Mouse (Mus musculus) left cerebral cortex, adult 9 months (tissue): ENCODE results near the gene Ift81.
"Not testable (repeated sequence)": the region's sequence is repeated elsewhere in the genome, so short reads cannot be mapped to it uniquely, and the experiment has no call there.

Source experiments
- DNase-seq, 2 experiments: peaks; one replicate each; pipeline ENCODE4 v3.0.0; 2022; ENCODE audit warnings: low spot score in 2 of 2

Ift81 gene

DNA sequence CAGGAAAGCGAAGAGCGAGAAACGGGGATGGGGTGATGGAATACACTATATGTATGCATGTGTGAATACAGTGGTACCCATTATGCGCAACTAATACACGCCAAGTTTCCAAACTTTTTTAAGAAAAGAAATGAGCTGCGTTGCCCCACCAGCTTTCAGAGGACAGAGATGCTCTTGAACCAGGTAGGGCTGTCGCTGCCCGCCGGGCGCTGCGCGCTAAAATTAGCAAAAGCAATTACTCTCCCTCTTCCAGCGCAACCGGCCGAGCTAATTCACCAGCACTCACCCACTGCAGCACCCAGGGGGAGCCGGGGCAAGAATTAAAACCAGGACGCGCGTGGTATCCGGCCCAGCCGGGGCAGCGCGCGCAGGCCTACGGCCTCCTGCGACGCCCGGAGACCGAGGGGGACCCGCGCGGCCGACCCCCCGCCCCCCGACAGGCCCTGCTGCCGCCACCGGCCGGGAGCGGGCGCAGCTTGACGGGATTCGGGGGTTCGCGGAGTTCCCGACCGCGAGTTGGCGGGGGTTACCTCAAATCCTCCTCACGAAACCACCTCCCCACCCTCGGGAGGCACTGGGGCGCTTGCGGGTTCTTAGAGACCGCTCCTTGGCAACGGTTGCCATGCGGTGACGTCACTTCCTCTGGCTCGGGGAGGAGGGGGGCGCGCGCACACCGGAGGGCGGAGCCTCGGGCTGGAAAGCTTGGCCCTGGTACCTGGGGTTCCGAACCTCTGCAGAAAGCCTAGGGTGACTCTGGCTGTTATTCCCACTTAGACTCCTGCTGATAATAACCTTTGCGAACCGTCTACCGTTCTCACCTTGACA, at the start of gene Ift81:
TSS of gene Ift81 (minus strand) at position 611 of the 825 bp plus-strand sequence.
- DNase-seq = peak; percentile 87 to 96

DNA sequence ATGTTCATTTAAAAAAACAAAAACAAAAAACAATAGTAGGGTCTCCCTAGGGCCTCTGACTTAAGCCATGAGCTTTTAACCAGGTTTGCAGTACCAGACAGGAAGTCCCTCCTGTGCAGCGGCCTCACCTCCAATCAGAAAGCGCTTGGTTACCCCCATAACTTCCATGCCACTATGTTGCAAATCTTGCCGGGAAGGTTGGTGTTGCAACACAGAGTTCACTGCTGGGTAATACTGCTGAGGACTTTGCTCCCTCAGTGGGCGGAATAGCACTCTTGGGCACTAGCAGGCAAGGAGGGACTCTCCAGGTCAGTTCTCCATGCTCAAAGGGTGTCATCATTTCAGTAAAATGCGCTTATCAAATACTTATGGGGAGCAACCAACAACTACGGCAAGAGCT, 48.2 kb upstream of the Ift81 start:
- DNase-seq = no peak

DNA sequence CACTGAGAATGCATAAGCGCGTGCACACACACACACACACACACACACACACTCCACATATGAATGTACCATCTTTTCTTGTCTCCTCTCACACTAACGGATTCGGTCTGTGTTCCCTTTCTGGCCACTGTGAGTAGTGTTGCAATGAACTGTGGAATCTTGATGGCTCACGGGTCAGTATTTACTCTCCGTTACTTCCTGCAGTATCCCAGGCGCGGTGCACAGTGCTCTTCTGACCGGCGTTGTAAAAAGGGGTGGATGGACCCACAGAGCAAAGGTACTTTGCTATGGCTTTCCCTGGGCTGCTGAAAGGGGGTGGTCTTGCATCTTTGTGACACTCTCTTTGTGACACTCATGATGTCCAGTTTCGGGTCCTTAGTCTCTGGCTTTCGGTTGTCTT, 42.5 kb upstream of the Ift81 start:
- DNase-seq = no peak

DNA sequence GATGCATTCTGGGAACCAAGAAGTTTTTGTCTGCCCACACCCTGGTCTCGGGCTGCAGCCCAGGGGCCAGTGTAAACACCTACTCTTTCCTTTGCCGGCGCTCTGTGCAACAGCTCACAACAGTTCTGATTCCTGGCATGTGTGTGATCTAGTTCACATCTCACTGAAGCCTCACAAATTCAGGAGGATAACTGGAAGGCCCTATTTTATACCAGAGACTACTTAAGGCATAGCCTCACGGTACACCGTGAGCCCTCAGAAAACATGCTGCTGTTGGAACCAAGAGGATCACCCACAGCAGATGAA, 39.9 kb upstream of the Ift81 start:
- DNase-seq = no peak

DNA sequence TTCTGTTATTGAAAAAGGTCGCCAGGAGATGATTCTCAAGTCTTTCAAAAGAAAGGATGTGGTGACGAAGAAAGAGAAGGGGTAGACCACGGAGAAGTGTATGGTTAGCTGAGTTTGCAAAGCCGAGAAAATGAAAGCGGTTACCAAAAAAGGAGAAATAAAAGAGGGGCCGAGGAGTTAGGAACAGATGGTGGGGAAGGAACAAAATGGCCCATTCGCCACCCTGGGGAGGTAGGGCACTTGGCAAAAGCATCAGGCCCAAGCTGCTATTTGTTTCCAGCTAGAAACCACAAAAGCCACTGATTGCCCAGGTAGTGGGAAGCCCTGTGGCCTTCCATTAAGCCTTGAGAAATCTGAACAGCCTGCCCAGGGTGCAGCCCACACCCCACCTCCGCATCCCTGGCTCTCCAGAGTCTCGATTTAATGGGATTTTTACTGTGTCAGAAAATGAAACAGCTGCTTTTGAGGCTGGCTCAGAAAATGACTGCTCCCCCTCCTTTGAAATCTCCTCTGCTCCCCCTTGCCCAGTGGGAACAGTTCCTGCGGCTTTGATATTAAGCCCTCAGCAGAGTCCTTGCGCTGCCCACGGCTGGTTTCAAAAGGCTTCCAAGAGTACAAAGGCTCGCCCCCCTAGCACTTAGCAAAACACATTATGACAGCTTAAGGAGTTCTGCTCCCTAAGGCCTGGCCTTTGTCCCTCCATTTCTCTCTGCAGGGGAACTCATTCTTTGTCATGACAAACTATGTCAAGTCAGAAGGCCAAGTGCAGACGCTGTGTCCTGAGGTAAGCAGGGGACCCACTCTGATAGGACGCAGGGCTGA, 39.3 kb upstream of the Ift81 start:
- DNase-seq = peak in 1 of 2 experiments; percentile 69

DNA sequence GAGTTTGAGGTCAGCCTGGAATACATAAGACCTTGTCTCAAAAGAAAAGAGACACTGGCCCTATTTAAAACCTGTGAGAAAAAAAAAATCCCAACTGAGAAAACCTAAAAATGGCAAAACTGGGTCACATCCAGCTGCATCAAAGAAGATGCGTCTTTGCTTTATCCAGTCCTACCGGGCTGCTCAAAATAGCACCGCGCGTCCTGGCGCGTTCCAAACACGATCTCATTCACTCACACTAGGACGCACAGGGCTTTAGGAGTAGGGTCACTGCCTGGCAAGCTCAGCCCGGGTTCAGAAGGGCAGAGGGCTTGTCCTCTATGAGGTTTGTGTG, 38.8 kb upstream of the Ift81 start:
- DNase-seq = peak in 1 of 2 experiments; percentile 58

DNA sequence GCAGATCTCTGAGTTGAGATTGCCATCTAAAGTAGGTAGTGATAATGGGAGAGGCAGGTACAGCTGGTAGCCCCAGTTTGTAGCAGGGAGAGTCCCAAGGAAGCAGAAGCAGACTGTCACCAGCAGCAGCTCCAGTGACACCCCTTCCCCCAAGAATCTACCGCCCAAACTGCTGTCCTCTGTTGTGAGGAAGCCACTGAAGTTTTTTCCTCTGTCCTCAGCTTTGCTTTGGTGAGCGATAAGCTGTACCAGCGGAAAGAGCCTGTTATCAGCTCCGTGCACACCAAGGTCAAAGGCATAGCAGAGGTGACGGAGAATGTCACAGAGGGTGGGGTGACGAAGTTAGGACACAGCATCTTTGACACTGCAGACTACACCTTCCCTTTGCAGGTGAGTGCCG, 38.2 kb upstream of the Ift81 start:
- DNase-seq = no peak

DNA sequence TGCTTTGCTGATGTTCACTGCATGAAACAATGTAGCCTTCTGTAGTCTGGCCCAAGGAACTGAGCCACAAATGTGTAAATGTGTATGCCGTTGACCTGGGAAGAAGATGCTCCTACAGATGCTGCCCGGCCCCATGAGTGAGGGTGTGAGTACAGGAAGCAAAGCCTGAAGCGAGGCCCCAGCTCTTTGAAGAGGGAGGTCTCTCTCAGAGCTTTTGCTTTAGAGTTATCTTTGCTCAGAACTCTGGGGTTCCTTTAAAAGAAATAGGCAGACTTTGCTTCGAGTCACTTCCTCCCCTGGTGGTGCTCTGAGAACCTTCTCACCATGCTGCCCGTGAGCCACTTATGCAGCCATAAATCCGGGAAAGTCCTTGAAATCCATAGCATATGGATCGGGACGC, 35.8 kb upstream of the Ift81 start:
- no peak for DNase-seq

DNA sequence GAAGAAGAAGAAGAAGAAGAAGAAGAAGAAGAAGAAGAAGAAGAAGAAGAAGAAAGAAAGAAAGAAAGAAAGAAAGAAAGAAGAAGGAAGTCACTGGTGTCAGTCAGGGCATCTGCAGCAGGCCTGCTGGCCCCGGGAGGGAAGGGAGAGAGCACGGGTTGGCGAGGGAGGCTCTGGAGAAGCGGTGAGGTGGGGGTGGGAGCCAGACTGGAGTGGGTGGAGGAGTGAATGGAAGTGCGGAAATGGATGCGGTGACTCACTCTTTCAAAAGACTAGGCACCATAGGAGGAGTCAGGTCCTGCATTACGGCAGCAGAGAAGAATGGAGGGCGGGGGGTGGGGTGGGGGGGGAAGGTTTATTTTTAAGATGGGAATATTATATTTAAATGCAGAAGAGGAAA, 34.9 kb upstream of the Ift81 start:
- peak in 1 of 2 experiments; percentile 61 for DNase-seq

DNA sequence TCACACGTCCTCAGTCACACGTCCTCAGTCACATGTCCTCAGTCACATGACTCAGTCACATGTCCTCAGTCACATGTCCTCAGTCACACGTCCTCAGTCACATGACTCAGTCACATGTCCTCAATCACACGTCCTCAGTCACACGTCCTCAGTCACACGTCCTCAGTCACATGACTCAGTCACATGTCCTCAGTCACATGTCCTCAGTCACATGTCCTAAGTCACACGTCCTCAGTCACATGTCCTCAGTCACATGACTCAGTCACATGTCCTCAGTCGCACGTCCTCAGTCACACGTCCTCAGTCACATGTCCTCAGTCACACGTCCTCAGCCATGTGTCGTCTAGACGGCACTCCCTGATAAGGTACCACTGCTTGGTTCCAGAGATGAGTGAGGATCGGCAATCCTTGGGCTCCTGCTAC, 33.6 kb upstream of the Ift81 start:
- DNase-seq = not testable (repeated sequence)

DNA sequence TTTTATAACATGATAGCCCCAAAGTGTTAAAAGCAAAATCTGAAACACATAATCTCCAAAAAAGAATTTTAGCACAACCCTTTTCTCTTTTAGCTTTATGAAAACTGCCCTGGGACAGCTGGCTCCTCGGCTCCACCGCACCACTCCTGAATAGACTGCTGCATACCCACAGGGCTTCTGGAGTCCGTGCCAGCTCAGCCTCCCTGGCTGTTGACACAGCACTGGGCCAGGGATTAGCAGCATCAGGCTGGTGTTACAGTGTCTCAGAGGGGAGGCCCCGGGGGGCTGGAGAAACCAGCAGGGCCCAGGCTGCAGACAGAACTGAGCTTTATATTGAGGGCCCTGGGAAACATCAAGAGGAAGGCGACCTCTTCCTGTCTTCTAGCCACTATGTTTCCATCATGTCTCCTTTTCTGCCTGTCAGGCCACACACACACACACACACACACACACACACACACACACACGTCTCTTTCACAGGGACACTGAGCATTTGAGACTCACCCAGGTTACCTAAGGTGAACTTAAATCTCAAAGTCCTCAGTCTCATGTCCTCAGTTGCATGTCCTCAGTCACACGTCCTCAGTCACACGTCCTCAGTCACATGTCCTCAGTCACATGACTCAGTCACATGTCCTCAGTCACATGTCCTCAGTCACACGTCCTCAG, 33.1 kb upstream of the Ift81 start:
- no peak for DNase-seq

DNA sequence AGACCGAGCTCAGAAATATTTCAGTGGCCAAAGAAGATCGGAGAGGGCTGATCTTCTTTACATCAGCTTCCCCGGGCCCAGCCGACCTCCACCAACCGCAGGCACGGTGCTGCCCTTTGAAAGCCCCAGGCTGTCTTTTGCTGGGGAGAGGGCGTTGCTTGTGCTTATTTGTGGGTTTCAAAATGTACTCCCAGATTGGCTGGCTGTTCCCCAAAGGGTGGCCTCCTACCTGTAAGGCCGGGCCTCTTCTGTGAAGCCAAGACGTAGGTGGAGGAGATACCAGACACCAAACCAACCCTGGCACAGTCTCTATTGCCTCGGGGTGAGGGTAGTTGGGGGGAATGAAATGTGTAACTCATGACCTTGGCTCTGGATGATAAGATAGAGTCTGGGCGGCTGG, 31.7 kb upstream of the Ift81 start:
- DNase-seq = no peak

DNA sequence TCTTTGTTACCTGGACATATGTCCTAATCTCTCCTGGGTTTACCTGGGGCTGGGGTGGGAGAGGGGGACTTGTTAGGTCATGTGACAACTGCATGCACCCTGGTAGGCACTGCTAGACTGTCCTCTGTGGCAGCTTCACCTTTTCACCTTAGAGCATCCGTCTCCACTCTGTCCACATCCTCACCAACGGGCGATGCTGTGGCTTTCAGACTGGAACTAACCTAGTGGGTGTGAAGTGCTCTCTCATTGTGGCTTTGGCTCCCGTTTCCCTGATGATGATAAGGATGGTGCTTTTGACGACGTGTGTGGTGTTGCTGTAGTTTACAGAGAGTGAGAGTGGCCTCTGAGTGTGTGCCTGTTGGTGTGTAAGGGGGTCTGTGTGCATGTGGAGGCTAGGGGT, 31.0 kb upstream of the Ift81 start:
- no peak for DNase-seq

DNA sequence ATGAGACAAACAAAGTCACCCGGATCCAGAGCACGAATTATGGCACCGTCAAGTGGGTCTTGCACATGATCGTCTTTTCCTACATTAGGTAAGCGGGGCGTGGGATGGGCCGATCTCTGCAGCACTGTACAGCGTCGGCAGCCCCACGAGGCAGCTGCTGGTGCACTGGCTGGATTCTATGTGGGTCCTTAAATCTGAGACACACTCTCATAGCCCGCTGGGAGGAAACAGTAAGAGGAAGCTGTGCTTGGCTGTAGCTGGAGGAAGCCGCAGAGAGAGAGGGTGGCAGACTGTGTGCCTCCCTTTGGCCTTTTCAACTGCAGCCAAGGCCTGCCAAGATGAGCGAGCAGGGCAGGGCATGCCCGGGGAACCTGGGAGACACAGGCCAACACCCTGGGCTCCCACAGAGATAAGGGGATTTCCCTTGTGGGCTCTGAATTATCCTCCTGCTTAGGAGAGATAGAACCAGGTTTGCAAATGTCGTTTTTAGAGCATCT, 29.8 kb upstream of the Ift81 start:
- peak in 1 of 2 experiments; percentile 51 for DNase-seq

DNA sequence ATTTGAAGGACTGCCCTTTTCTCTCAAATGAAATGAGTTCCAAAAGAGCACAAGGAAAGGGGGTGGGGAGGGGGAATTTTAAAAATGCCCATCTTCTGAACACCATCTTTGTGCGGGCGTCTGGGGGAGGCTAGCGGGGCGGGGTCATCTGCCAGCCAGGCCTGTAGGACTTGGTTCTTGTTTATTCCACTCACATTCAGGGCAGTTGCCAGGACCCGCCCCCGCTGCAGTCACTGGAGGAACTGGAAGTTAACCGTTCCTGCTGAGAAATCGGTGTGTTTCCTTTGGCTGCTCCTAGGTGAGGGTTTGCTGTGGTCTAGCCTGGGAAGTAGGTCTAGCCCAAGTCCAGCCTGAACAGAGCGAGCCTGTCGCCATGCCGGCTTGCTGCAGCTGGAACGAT, 29.4 kb upstream of the Ift81 start, which contains the start of gene P2rx7:
TSS of gene P2rx7 (plus strand) at position 211 of the 400 bp plus-strand sequence.
- peak in 1 of 2 experiments; percentile 70 for DNase-seq

DNA sequence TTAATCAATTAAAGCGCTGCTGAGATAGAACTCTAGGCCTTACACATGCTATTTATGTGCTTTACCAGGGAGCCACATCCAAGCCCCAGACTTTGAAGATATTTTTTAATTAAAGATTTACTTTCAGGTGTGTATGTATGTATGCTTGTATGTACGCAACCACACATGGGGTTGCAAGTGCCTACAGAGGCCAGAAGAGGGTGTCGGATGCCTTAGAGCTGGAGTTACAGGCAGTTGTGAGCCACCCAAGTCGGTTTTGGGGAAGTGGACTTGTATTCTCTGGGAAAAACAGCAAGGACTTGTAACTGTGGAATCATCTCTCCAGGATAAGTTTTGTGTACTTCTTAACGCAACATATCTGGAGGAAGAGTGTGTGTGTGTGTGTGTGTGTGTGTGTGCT, 25.7 kb upstream of the Ift81 start:
- no peak for DNase-seq

DNA sequence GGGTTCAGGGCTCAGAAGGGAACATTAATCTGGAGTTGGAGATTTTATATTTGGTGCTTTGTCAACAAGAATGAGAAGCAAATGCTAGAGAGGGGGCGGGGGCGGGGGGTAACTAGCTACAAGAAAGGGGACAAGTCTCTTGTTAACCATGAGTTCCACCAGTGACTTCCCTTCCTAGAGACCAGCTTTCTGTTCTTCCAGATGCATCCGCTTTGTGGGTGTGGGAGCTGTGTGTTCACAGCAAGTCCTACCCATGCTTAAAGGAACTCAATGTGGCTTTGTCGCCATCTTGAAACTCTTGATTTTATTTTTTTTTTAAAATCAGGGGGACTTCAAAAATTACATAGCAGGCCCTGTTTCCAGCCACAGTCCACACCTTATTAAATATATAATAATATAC, 25.2 kb upstream of the Ift81 start:
- no peak for DNase-seq

DNA sequence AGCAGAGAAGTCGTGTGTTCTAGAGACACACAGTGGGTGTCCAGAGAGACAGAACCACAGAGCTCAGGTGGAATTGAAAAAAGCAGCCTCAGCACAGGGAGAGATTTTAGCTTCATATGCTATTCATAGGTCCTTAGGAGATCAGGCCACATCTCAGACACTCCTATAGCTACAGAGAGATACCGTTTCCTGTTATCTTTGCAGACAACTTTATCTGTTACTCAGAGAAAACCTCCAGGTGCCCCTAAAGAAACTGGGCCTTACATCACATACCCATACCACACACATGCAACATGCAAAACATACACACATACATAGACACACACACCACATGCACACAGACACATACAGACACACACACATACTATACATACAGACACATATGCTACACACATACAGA, 24.0 kb upstream of the Ift81 start:
- DNase-seq = no peak

DNA sequence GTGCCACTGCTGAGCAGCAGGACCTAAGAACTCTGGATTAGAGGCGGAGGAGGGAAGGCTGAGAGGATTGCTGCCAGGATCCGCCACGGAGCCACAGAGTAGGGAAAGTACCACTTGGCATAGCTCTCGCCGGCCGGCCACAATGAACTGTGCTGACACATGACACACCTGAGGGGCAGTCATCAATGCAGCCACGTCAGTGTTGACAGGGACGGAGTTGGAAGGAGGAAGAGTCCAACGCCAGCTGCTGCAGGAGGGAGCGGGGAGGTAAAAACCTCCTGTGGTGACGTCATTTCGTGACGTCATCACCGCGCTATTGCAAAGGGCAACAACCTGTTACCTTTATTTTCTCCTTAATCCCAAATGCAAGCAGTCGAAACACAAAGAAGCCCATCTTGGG, 22.6 kb upstream of the Ift81 start:
- no peak for DNase-seq

DNA sequence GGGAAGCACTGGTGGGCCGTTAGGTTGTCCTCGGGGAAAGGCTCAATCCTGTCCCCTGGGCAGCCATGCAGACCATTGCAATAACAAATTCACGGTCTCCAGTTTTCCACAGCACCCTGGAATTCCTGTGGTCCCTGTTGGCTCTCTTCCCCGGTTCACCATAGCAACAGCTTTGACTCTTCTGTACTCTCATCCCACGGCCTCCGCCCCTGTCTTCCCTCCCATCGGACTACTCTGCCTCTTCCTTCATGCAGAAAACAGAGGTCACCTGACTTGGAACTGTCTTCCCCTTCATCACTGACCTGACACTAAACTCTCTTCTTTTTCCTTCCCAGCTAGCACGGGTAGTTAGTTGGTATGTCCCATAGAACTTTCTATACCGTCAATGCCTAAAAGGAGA, 22.0 kb upstream of the Ift81 start:
- no peak for DNase-seq

DNA sequence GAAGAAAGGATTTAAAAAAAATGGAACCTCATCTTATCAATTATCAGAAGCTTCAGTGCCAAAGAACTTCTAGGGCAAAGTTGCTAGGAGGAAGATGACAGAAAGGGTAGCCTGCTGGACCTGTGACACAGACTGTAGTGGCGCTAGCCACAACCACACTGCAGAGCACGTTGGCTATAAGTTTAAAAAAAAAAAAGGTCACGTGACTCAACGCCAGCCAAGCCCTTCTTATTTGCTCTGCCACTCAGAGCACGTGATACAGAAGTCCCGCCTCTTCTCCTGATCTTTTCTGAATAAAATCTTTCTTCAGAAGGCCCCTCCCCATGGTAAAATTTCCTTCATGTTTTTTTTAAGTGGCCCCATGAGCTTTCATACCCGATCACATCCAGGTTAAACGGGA, 20.9 kb upstream of the Ift81 start:
- no peak for DNase-seq

DNA sequence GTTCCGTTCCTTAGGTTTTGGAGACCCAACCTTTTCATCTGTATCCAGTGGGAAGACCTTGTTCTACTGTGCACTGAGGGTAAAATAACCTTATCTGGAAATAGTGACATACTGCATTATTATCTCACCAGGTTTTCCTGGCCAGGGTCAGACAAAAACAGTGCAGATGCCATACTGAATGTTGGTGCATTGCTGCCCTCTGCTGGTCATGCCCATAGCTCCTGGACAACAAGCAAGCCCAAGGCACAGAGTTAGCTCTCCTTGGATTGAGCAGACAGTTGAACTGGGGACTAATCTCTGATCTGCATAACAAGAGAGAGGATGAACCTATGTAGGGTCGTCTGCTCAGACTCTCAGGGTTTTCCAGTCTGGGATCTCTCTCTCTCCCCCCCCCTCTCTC, 12.9 kb upstream of the Ift81 start:
- DNase-seq = peak in 1 of 2 experiments; percentile 93
